Comparison of ENCODE assay signal across 8 mouse cellular contexts in the genomic region with DNA sequence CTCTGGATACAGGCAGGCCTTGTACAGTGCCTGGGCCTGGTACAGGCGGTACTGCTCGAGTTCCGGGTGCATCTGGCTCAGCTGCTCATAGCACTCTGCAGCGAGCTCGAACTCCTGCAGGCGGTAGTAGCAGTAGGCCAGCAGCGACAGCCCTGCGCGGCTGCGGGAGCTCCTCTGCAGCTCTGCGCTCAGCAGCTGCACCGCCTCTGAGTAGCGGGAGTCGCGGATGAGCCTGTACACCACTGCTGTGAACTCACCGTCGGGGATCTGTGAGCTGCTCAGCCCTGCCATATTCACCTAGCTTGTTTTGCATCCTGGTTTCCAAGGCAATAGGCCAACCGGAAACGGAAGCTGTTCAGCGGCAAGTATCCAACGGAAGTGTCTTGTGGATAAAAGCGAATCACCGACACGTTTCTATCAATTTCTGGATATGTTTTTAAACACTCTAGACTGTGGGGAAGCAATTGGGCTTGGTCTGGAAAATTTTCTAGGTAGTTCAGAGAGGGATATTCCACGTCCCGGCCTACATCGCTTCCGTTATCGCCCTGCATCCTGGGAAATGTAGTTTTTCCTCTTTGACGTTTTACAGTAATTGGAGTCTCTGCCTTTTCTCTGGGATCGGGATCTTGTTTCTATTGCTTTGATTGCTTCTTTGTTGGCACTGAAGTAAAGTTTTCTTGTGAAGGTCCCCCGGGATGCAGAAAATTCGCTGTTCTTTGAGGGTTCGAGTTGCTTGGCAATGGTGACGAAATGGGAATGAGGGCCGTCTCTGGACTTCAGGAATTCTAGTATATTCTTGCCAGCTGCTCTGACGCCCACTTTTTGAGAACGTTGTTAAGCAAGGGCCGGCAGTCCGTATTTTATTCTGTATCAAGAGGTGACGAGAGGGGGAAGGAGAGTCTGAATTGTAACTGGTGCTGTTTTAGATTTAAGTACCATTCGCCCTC. TPM values are rescaled to one million over a fixed set of nuclear protein-coding genes. Genes with fewer than 3 reads are reported as not detected.
A peak's percentile ranks its signal among the peaks of the same experiment; 100 is the strongest.
DNase-seq lines count a peak whose midpoint lies in the region; TF ChIP-seq lines count a peak whose summit lies in the region.

Gene Ttc30b, minus strand, starts transcription at position 469 of the 947 bp plus-strand sequence.

- no peaks in the 10 kb centered on the region for H3K79me2 ChIP-seq in macrophage (ENCODE audit: inconsistent target)

- intact Hi-C loops in left cerebral cortex, adult 2 months (cut with DNase I), result loop anchor here (5.0 kb wide), 1 partner anchor 44 kb away; the partner anchor contains the start of gene Ttc30a1

- peak within 1 kb of the TSS; percentile 91 for H3K27ac ChIP-seq in left cerebral cortex, adult 2 months
- peak within 1 kb of the TSS; percentile 58 for H3K27ac ChIP-seq in macrophage

- WGBS in macrophage (ENCODE audit: missing documents), result 9% methylated on average over 36 of the region's 42 CpGs

- H3K36me3 ChIP-seq in macrophage (ENCODE audit: inconsistent target), result no peaks in the 10 kb centered on the region

- peak; percentile 92 for DNase-seq in adipocyte (ENCODE audit: low spot score)
- DNase-seq in embryo, embryonic 10 days (ENCODE audit: low spot score), result peak; percentile 91
- peak; percentile 76 for DNase-seq in gastrocnemius, postnatal 10 days
- DNase-seq in hindlimb bud, embryonic 11.5 days (ENCODE audit: extremely low spot score, low read depth, low spot score), result peak; percentile 77
- DNase-seq in left cerebral cortex, adult 2 months (ENCODE audit: extremely low spot score in 1 of 2, low spot score in 2 of 2), result peak; percentile 65 to 76
- DNase-seq in retina, postnatal 7 days (ENCODE audit: low read depth, low spot score), result peak; percentile 88
- DNase-seq in urinary bladder, adult 2 months (ENCODE audit: low spot score), result peak; percentile 59

- peak within 1 kb of the TSS; percentile 66 for H3K4me3 ChIP-seq in left cerebral cortex, adult 2 months
- peak within 1 kb of the TSS; percentile 47 for H3K4me3 ChIP-seq in macrophage (ENCODE audit: inconsistent target)

- no peak for TF ChIP-seq CTCF in left cerebral cortex, adult 2 months (IDR thresholded peaks at IDR 0.05)

RNA-seq across cellular contexts. Expression of gene Ttc30b, which starts in this region (rescaled TPM):
- 1 to 10 TPM; 5.0 TPM for total RNA-seq in gastrocnemius, postnatal 10 days (2021)
- total RNA-seq in left cerebral cortex, adult 2 months (2021), result 10 to 100 TPM; 10.3 to 13.1 TPM
- 1 to 10 TPM in 10 of 26 experiments, under 1 TPM in 12, not detected in 4; 0.30 to 5.2 (median 0.93) TPM for total RNA-seq in macrophage (2018; cell fraction: chromatin; rRNA removed)
- 1 to 10 TPM; 1.1 to 7.0 (median 4.0) TPM for total RNA-seq in macrophage (2018; cell fraction: cytosol; rRNA removed)
- 1 to 10 TPM in 20 of 26 experiments, under 1 TPM in 6; 0.74 to 5.9 (median 1.8) TPM for total RNA-seq in macrophage (2018; cell fraction: nucleus; rRNA removed)
- 3.2 to 6.2 TPM (median 5.7 TPM) in 3 replicates for polyA plus RNA-seq in macrophage (2018)
- polyA plus RNA-seq in urinary bladder, adult 2 months (2012; rRNA removed), result 9.6 and 11.3 TPM in 2 replicates

Comparison
In these comparisons a context has a peak if more than half of its experiments do, and no peak if none do; other contexts are left out.
1. Peak in every context shown above with its lines: DNase-seq, H3K4me3 ChIP-seq and H3K27ac ChIP-seq.